In genomic region chr3:87764506-87764905, GRCm38 (mm10) we compare ENCODE assay signal across 9 mouse cellular contexts. TPM values are rescaled to one million over a fixed set of nuclear protein-coding genes. Genes with fewer than 3 reads are reported as not detected.
DNase-seq lines count a peak whose midpoint lies in the region; ATAC-seq and TF ChIP-seq lines count a peak whose summit lies in the region.
"Had no signal": no experiment of that assay in that cellular context is flagged by ENCODE, and none has a peak within 500 bp of the region (broad histone marks: within the 10 kb centered on the region; RNA-seq: fewer than 3 reads in every experiment).

No protein-coding gene starts in this region.

- TF ChIP-seq CTCF in layer of hippocampus, adult 2 months (conservative IDR thresholded peaks at IDR 0.05): no peak
- TF ChIP-seq CTCF in hindbrain, postnatal 0 days (IDR thresholded peaks at IDR 0.05; ENCODE audit: low read depth): no peak

- no peaks in the 10 kb centered on the region for H3K36me3 ChIP-seq in embryonic facial prominence, embryonic 14.5 days (ENCODE audit: control insufficient read depth, insufficient read depth, low read length)
- H3K36me3 ChIP-seq in hindbrain, postnatal 0 days (ENCODE audit: insufficient read depth, low read length): no peaks in the 10 kb centered on the region
- H3K36me3 ChIP-seq in lung, embryonic 16.5 days (ENCODE audit: control insufficient read depth, insufficient read depth, low read length): no peaks in the 10 kb centered on the region

- peaks cover 55% of the 10 kb centered on the region for H3K4me1 ChIP-seq in embryonic facial prominence, embryonic 14.5 days (ENCODE audit: control insufficient read depth, insufficient read depth, low read length)
- no peaks in the 10 kb centered on the region; the same call in 1 of the 2 replicates for H3K4me1 ChIP-seq in hindbrain, postnatal 0 days (ENCODE audit: insufficient read depth, low read length)
- peaks cover 57% of the 10 kb centered on the region for H3K4me1 ChIP-seq in lung, embryonic 16.5 days (replicated peaks; ENCODE audit: control insufficient read depth, insufficient read depth, low read length)

- WGBS in embryonic facial prominence, embryonic 14.5 days: 18% methylated on average over 10 of the region's 10 CpGs
- 27% methylated on average over 10 of the region's 10 CpGs for WGBS in hindbrain, postnatal 0 days
- WGBS in lung, embryonic 16.5 days: 10% methylated on average over 10 of the region's 10 CpGs

- H3K27ac ChIP-seq in layer of hippocampus, adult 2 months: peak overlapping the region; percentile 90
- H3K27ac ChIP-seq in embryonic facial prominence, embryonic 14.5 days (replicated peaks; ENCODE audit: low read depth, low read length): peak overlapping the region; percentile 87
- H3K27ac ChIP-seq in hindbrain, postnatal 0 days: peak overlapping the region; percentile 51
- H3K27ac ChIP-seq in lung, embryonic 16.5 days (ENCODE audit: low read length): peak overlapping the region; percentile 97

- no peak overlapping the region for H3K9ac ChIP-seq in embryonic facial prominence, embryonic 14.5 days (ENCODE audit: low read depth, low read length)
- H3K9ac ChIP-seq in hindbrain, postnatal 0 days (replicated peaks; ENCODE audit: low read length): 0 out of 2 replicates have a peak overlapping the region, but pooled peaks have one; percentile 5
- H3K9ac ChIP-seq in lung, embryonic 16.5 days (ENCODE audit: low read length): peak overlapping the region; percentile 56

- H3K4me2 ChIP-seq in embryonic facial prominence, embryonic 14.5 days (ENCODE audit: low read depth, low read length): peak overlapping the region; percentile 41
- no peak overlapping the region for H3K4me2 ChIP-seq in hindbrain, postnatal 0 days (ENCODE audit: low read depth, low read length)
- peak overlapping the region; percentile 48 for H3K4me2 ChIP-seq in lung, embryonic 16.5 days (ENCODE audit: low read depth, low read length)

- DNase-seq in layer of hippocampus, adult 2 months (ENCODE audit: low spot score in 2 of 2): no peak
- DNase-seq in layer of hippocampus, postnatal 36 days: no peak
- DNase-seq in embryonic facial prominence, embryonic 14.5 days (ENCODE audit: low spot score): peak; percentile 82
- DNase-seq in hindbrain, postnatal 0 days (ENCODE audit: low spot score): peak; percentile 28
- DNase-seq in retina, embryonic 14.5 days (ENCODE audit: low spot score): no peak
- DNase-seq in right cerebral cortex, postnatal 25 days: no peak

- ATAC-seq in embryonic facial prominence, embryonic 14.5 days (ENCODE audit: low read depth): peak; percentile 19
- no peak for ATAC-seq in hindbrain, postnatal 0 days
- peak; percentile 32 for ATAC-seq in lung, embryonic 16.5 days (ENCODE audit: low read depth)
- no peak for ATAC-seq in CD4-positive, CD25-positive, alpha-beta regulatory T cell, adult 4 months

- H3K27me3 ChIP-seq in embryonic facial prominence, embryonic 14.5 days (replicated peaks; ENCODE audit: control insufficient read depth, insufficient read depth, low read length): no peaks in the 10 kb centered on the region
- H3K27me3 ChIP-seq in hindbrain, postnatal 0 days (ENCODE audit: insufficient read depth, low read length): peaks cover 1% of the 10 kb centered on the region; the same call in 1 of the 2 replicates
- H3K27me3 ChIP-seq in lung, embryonic 16.5 days (ENCODE audit: control insufficient read depth, insufficient read depth, low read depth, low read length): no peaks in the 10 kb centered on the region

- H3K4me3 ChIP-seq in layer of hippocampus, adult 2 months: peak overlapping the region; percentile 35; the same call in 1 of the 2 replicates
- H3K4me3 ChIP-seq in embryonic facial prominence, embryonic 14.5 days (ENCODE audit: low read depth, low read length): no peak overlapping the region
- H3K4me3 ChIP-seq in hindbrain, postnatal 0 days (ENCODE audit: low read length): no peak overlapping the region
- peak overlapping the region; percentile 23 for H3K4me3 ChIP-seq in lung, embryonic 16.5 days (ENCODE audit: low read length)
- H3K4me3 ChIP-seq: erythroblast, embryonic 14.5 days had no signal

- no peaks in the 10 kb centered on the region for H3K9me3 ChIP-seq in embryonic facial prominence, embryonic 14.5 days (ENCODE audit: control insufficient read depth, low read length)
- H3K9me3 ChIP-seq in hindbrain, postnatal 0 days (ENCODE audit: low read length): no peaks in the 10 kb centered on the region
- no peaks in the 10 kb centered on the region for H3K9me3 ChIP-seq in lung, embryonic 16.5 days (ENCODE audit: control insufficient read depth, low read length)

RNA-seq across cellular contexts. Expression of gene Lrrc71, which starts 16.1 kb away (rescaled TPM):
- total RNA-seq in layer of hippocampus, adult 2 months (2021): 1 to 10 TPM in 1 of 2 experiments, under 1 TPM in 1; 0.91 to 1.9 TPM
- total RNA-seq in layer of hippocampus, postnatal 36 days (2021): 1 to 10 TPM in 1 of 2 experiments, under 1 TPM in 1; 0.40 to 1.6 TPM
- 0.60 and 1.5 TPM in 2 replicates for polyA plus RNA-seq in embryonic facial prominence, embryonic 14.5 days (2014; fragmentation: Nextera tagmentation; extraction: Ambion mirVana)
- total RNA-seq in hindbrain, postnatal 0 days (2014; rRNA removed): 0.40 and 4.4 TPM in 2 replicates
- 0.77 and 1.2 TPM in 2 replicates for polyA plus RNA-seq in hindbrain, postnatal 0 days (2015; fragmentation: Nextera tagmentation; extraction: Ambion mirVana)
- 3.9 and 5.9 TPM in 2 replicates for polyA plus RNA-seq in lung, embryonic 16.5 days (2015; fragmentation: Nextera tagmentation; extraction: Ambion mirVana)
- polyA plus RNA-seq in CD4-positive, CD25-positive, alpha-beta regulatory T cell, adult 4 months (2017; shearing (Covaris generic)): 1 to 10 TPM; 1.3 to 1.8 TPM
- polyA plus RNA-seq: erythroblast, embryonic 14.5 days had no signal

RNA-seq across cellular contexts. Expression of gene Ntrk1, which starts 30.5 kb away (rescaled TPM):
- total RNA-seq in layer of hippocampus, adult 2 months (2021): under 1 TPM; 0.13 to 0.27 TPM
- under 1 TPM in 1 of 2 experiments, not detected in 1; 0.12 TPM for total RNA-seq in layer of hippocampus, postnatal 36 days (2021)
- polyA plus RNA-seq in embryonic facial prominence, embryonic 14.5 days (2014; fragmentation: Nextera tagmentation; extraction: Ambion mirVana): 16.2 and 19.5 TPM in 2 replicates
- 3.2 and 4.8 TPM in 2 replicates for total RNA-seq in hindbrain, postnatal 0 days (2014; rRNA removed)
- polyA plus RNA-seq in hindbrain, postnatal 0 days (2015; fragmentation: Nextera tagmentation; extraction: Ambion mirVana): 5.2 and 5.4 TPM in 2 replicates
- polyA plus RNA-seq in lung, embryonic 16.5 days (2015; fragmentation: Nextera tagmentation; extraction: Ambion mirVana): 1.5 and 1.6 TPM in 2 replicates
- polyA plus RNA-seq in CD4-positive, CD25-positive, alpha-beta regulatory T cell, adult 4 months (2017; shearing (Covaris generic)): not detected
- polyA plus RNA-seq: erythroblast, embryonic 14.5 days had no signal

RNA-seq across cellular contexts. Expression of gene Insrr, which starts 32.2 kb away (rescaled TPM):
- total RNA-seq in layer of hippocampus, adult 2 months (2021): under 1 TPM; 0.18 to 0.39 TPM
- total RNA-seq in layer of hippocampus, postnatal 36 days (2021): under 1 TPM; 0.15 TPM
- polyA plus RNA-seq in embryonic facial prominence, embryonic 14.5 days (2014; fragmentation: Nextera tagmentation; extraction: Ambion mirVana): 1.2 and 1.6 TPM in 2 replicates
- total RNA-seq in hindbrain, postnatal 0 days (2014; rRNA removed): 0.78 and 0.90 TPM in 2 replicates
- 0.33 and 0.44 TPM in 2 replicates for polyA plus RNA-seq in hindbrain, postnatal 0 days (2015; fragmentation: Nextera tagmentation; extraction: Ambion mirVana)
- 0.04 and 0.23 TPM in 2 replicates for polyA plus RNA-seq in lung, embryonic 16.5 days (2015; fragmentation: Nextera tagmentation; extraction: Ambion mirVana)
- 1 to 10 TPM in 1 of 2 experiments, under 1 TPM in 1; 0.17 to 1.6 TPM for polyA plus RNA-seq in CD4-positive, CD25-positive, alpha-beta regulatory T cell, adult 4 months (2017; shearing (Covaris generic))
- polyA plus RNA-seq: erythroblast, embryonic 14.5 days had no signal

RNA-seq across cellular contexts. Expression of gene Pear1, which starts 59.6 kb away (rescaled TPM):
- 10 to 100 TPM in 1 of 2 experiments, 1 to 10 TPM in 1; 9.2 to 13.1 TPM for total RNA-seq in layer of hippocampus, adult 2 months (2021)
- 10 to 100 TPM in 1 of 2 experiments, 1 to 10 TPM in 1; 8.0 to 10.4 TPM for total RNA-seq in layer of hippocampus, postnatal 36 days (2021)
- 26.7 and 29.6 TPM in 2 replicates for polyA plus RNA-seq in embryonic facial prominence, embryonic 14.5 days (2014; fragmentation: Nextera tagmentation; extraction: Ambion mirVana)
- total RNA-seq in hindbrain, postnatal 0 days (2014; rRNA removed): 19.4 and 22.7 TPM in 2 replicates
- 6.4 and 7.4 TPM in 2 replicates for polyA plus RNA-seq in hindbrain, postnatal 0 days (2015; fragmentation: Nextera tagmentation; extraction: Ambion mirVana)
- 32.4 and 34.5 TPM in 2 replicates for polyA plus RNA-seq in lung, embryonic 16.5 days (2015; fragmentation: Nextera tagmentation; extraction: Ambion mirVana)
- polyA plus RNA-seq in CD4-positive, CD25-positive, alpha-beta regulatory T cell, adult 4 months (2017; shearing (Covaris generic)): 10 to 100 TPM; 57.3 to 93.7 TPM

Comparison
In these comparisons a context has a peak if more than half of its experiments do, and no peak if none do; other contexts are left out.
1. DNase-seq: peak in embryonic facial prominence, embryonic 14.5 days (single experiment) and hindbrain, postnatal 0 days (single experiment); none in layer of hippocampus, adult 2 months (0 of 2), layer of hippocampus, postnatal 36 days (0 of 2), retina, embryonic 14.5 days (single experiment) and right cerebral cortex, postnatal 25 days (single experiment).
2. H3K4me3 ChIP-seq: peak in layer of hippocampus, adult 2 months (single experiment) and lung, embryonic 16.5 days (single experiment); none in embryonic facial prominence, embryonic 14.5 days (single experiment) and hindbrain, postnatal 0 days (single experiment).
3. ATAC-seq: peak in embryonic facial prominence, embryonic 14.5 days (single experiment) and lung, embryonic 16.5 days (single experiment); none in hindbrain, postnatal 0 days (single experiment) and CD4-positive, CD25-positive, alpha-beta regulatory T cell, adult 4 months (single experiment).
4. Peak in every context shown above with its lines, with median percentiles within 50 percentile points of each other: H3K27ac ChIP-seq.